Mouse (Mus musculus): Measurements from ENCODE around the gene Ak5. TPM values are rescaled to one million over a fixed set of nuclear protein-coding genes. Genes with fewer than 3 reads are reported as not detected.
"Not testable (repeated sequence)": the region's sequence is repeated elsewhere in the genome, so short reads cannot be mapped to it uniquely, and the experiment has no call there.

Ak5 gene
- total RNA-seq, 1 experiment from 2014 or later: not detected

GRCm38 (mm10) chr3:152581853-152582252, 86.3 kb downstream of the Ak5 start:
- not testable (repeated sequence) for ATAC-seq (replicated peaks in 1 of 2; ENCODE audit: insufficient read depth in 1 of 2, low FRiP score in 2 of 2, low TSS enrichment in 1 of 2, low read depth in 1 of 2, poor library complexity in 2 of 2, severe bottlenecking in 2 of 2)

GRCm38 (mm10) chr3:152579984-152580591, 88.1 kb downstream of the Ak5 start:
- ATAC-seq (replicated peaks in 1 of 2; ENCODE audit: insufficient read depth in 1 of 2, low FRiP score in 2 of 2, low TSS enrichment in 1 of 2, low read depth in 1 of 2, poor library complexity in 2 of 2, severe bottlenecking in 2 of 2): no peak

GRCm38 (mm10) chr3:152578282-152579228, 89.6 kb downstream of the Ak5 start:
- no peak for ATAC-seq (replicated peaks in 1 of 2; ENCODE audit: insufficient read depth in 1 of 2, low FRiP score in 2 of 2, low TSS enrichment in 1 of 2, low read depth in 1 of 2, poor library complexity in 2 of 2, severe bottlenecking in 2 of 2)

DNA sequence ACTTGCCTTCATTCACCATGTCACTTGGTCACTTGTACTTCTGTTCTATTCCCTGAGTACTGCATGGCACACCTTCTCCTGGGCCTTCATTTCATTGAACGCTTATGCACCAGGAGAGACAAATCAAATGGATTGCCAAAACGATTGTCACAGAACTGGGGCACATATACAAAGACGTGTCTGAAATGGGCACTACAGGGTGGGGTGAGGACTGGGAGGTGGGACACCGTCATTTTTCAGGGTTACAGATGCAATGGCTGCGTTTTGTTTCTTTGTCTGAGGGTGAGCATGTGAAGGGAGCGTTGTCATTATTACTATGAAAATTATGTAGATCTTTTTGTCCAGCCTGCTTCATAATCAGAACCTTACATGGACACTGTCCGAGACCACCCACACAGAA, 90.4 kb downstream of the Ak5 start:
- ATAC-seq (replicated peaks in 1 of 2; ENCODE audit: insufficient read depth in 1 of 2, low FRiP score in 2 of 2, low TSS enrichment in 1 of 2, low read depth in 1 of 2, poor library complexity in 2 of 2, severe bottlenecking in 2 of 2): no peak

- ATAC-seq (replicated peaks in 1 of 2; ENCODE audit: insufficient read depth in 1 of 2, low FRiP score in 2 of 2, low TSS enrichment in 1 of 2, low read depth in 1 of 2, poor library complexity in 2 of 2, severe bottlenecking in 2 of 2): no peak
These were observed 90.9 kb downstream of the Ak5 start for GRCm38 (mm10) chr3:152577273-152577672.

DNA sequence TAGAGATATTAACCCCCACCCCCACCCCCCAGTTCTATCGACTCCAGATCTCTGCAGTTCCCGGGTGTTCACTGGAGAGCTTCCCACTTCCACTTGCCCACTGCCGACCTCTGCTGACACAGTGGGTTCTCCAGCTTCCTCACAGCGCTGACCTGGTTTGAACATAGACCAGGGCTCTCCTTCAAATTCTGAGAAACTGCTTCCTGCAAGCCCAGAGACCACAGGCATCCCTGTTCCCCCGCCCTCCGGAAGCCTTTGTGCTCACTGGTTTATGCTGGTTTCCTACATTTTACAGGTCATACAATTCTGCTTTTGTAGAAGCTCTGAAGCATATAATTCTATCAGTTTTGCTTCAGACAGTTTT, 98.9 kb downstream of the Ak5 start:
- ATAC-seq (replicated peaks in 1 of 2; ENCODE audit: insufficient read depth in 1 of 2, low FRiP score in 2 of 2, low TSS enrichment in 1 of 2, low read depth in 1 of 2, poor library complexity in 2 of 2, severe bottlenecking in 2 of 2): peak; percentile 97

GRCm38 (mm10) chr3:152568455-152569241, 99.5 kb downstream of the Ak5 start:
- peak in 1 of 2 experiments; percentile 23; a peak in 2 of 4 replicates for ATAC-seq (replicated peaks in 1 of 2; ENCODE audit: insufficient read depth in 1 of 2, low FRiP score in 2 of 2, low TSS enrichment in 1 of 2, low read depth in 1 of 2, poor library complexity in 2 of 2, severe bottlenecking in 2 of 2)

- no peak for ATAC-seq (replicated peaks in 1 of 2; ENCODE audit: insufficient read depth in 1 of 2, low FRiP score in 2 of 2, low TSS enrichment in 1 of 2, low read depth in 1 of 2, poor library complexity in 2 of 2, severe bottlenecking in 2 of 2)
These were observed 103.5 kb downstream of the Ak5 start for GRCm38 (mm10) chr3:152564516-152565113.

- ATAC-seq (replicated peaks in 1 of 2; ENCODE audit: insufficient read depth in 1 of 2, low FRiP score in 2 of 2, low TSS enrichment in 1 of 2, low read depth in 1 of 2, poor library complexity in 2 of 2, severe bottlenecking in 2 of 2): no peak
These were observed 104.3 kb downstream of the Ak5 start for GRCm38 (mm10) chr3:152563833-152564232.

- no peak for ATAC-seq (replicated peaks in 1 of 2; ENCODE audit: insufficient read depth in 1 of 2, low FRiP score in 2 of 2, low TSS enrichment in 1 of 2, low read depth in 1 of 2, poor library complexity in 2 of 2, severe bottlenecking in 2 of 2)
These were observed 106.5 kb downstream of the Ak5 start for GRCm38 (mm10) chr3:152561708-152562107.

DNA sequence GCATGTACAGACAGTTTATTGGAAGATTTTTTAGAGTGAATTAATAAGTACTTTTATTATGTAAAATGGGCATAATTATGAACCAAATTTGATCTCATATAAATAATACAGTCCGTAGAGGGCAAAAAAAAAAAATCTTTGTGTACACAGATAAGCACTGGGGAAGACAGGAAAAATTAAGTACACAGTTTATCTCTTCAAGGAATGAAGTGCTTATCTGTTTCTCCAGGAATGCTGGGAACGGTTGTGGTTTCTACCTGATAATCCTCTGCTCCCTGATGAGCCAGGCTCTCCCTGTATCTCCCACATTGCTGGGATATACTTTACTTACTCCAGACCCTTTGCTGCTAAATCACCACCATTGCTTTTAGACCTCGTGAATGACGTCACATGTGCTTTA, 108.9 kb downstream of the Ak5 start:
- ATAC-seq (replicated peaks in 1 of 2; ENCODE audit: insufficient read depth in 1 of 2, low FRiP score in 2 of 2, low TSS enrichment in 1 of 2, low read depth in 1 of 2, poor library complexity in 2 of 2, severe bottlenecking in 2 of 2): no peak

DNA sequence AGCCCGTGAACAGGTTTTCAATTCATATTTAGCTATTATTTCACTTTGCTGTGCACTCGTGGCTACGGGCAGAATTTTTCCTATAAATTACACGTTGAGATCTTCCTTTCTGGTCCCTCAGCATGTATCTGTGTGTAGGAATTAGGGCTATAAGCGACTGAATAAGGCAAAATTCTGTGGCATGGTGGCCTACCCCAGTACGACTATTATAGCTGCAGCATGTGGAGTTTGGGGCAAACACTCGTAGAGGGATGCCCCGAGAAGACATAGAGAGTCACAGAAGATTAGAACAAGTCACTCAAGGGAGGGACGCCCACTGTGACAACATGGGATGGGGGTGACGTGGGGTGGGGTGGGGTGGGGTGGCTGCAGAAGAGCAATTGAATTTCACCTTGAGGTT, 110.1 kb downstream of the Ak5 start:
- ATAC-seq (replicated peaks in 1 of 2; ENCODE audit: insufficient read depth in 1 of 2, low FRiP score in 2 of 2, low TSS enrichment in 1 of 2, low read depth in 1 of 2, poor library complexity in 2 of 2, severe bottlenecking in 2 of 2): no peak

DNA sequence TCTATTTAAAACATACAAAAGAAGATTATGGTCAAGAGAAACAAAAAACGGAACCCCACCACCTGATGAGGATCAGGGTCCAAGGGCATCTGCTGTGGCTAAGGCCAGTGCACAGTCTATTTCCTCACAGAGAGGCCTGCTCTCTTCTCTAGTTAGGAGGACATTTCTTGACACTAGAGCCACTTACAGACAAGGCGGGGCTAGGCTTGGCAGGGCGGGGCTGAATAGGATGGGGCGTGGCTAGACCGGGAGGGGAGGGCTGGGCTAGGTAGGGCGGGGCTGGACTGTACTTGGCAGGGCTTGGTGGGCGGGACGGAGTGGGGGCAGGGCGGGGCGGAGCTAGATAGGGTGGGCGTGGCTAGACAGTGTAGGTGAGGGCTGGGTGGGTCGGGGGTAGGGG, 110.5 kb downstream of the Ak5 start:
- no peak; a peak in 1 of 4 replicates for ATAC-seq (replicated peaks in 1 of 2; ENCODE audit: insufficient read depth in 1 of 2, low FRiP score in 2 of 2, low TSS enrichment in 1 of 2, low read depth in 1 of 2, poor library complexity in 2 of 2, severe bottlenecking in 2 of 2)

- no peak for ATAC-seq (replicated peaks in 1 of 2; ENCODE audit: insufficient read depth in 1 of 2, low FRiP score in 2 of 2, low TSS enrichment in 1 of 2, low read depth in 1 of 2, poor library complexity in 2 of 2, severe bottlenecking in 2 of 2)
These were observed 111.2 kb downstream of the Ak5 start for GRCm38 (mm10) chr3:152556919-152557318.

GRCm38 (mm10) chr3:152556435-152556834, 111.7 kb downstream of the Ak5 start:
- ATAC-seq (replicated peaks in 1 of 2; ENCODE audit: insufficient read depth in 1 of 2, low FRiP score in 2 of 2, low TSS enrichment in 1 of 2, low read depth in 1 of 2, poor library complexity in 2 of 2, severe bottlenecking in 2 of 2): 0 out of 4 replicates have a peak, but pooled peaks have one; percentile 37 to 51

GRCm38 (mm10) chr3:152555216-152555615, 112.9 kb downstream of the Ak5 start:
- no peak for ATAC-seq (replicated peaks in 1 of 2; ENCODE audit: insufficient read depth in 1 of 2, low FRiP score in 2 of 2, low TSS enrichment in 1 of 2, low read depth in 1 of 2, poor library complexity in 2 of 2, severe bottlenecking in 2 of 2)

- no peak for ATAC-seq (replicated peaks in 1 of 2; ENCODE audit: insufficient read depth in 1 of 2, low FRiP score in 2 of 2, low TSS enrichment in 1 of 2, low read depth in 1 of 2, poor library complexity in 2 of 2, severe bottlenecking in 2 of 2)
These were observed 113.8 kb downstream of the Ak5 start for GRCm38 (mm10) chr3:152554366-152554765.
